Mouse (Mus musculus) splenic B cell, adult 2 months (primary cell): ENCODE measurements around the gene Sestd1.

Experiments used
- DNase-seq: peaks from one replicate; pipeline ENCODE4 v3.0.0-alpha.2; 2011; ENCODE audit warnings: low read depth, low spot score
- H3K27me3 ChIP-seq: 2 replicates; pipeline ENCODE4 v1.6.1; 2012; ENCODE audit warnings: mild to moderate bottlenecking, low read length, moderate library complexity, mixed read lengths; ENCODE audit not compliant: control insufficient read depth, poor library complexity, insufficient read depth, severe bottlenecking
- H3K36me3 ChIP-seq: 2 replicates; pipeline ENCODE4 v1.6.1; 2012; ENCODE audit warnings: mild to moderate bottlenecking, low read length, moderate library complexity, mixed read lengths; ENCODE audit not compliant: control insufficient read depth, poor library complexity, insufficient read depth, severe bottlenecking

Gene Sestd1

GRCm38 (mm10) chr2:77280512-77281409, at the start of gene Sestd1:
TSS of gene Sestd1 (minus strand) at chr2:77280592.
- H3K27me3 ChIP-seq: no peaks in the 10 kb centered on the region
- no peaks in the 10 kb centered on the region for H3K36me3 ChIP-seq
- peak; percentile 6 for DNase-seq

DNA sequence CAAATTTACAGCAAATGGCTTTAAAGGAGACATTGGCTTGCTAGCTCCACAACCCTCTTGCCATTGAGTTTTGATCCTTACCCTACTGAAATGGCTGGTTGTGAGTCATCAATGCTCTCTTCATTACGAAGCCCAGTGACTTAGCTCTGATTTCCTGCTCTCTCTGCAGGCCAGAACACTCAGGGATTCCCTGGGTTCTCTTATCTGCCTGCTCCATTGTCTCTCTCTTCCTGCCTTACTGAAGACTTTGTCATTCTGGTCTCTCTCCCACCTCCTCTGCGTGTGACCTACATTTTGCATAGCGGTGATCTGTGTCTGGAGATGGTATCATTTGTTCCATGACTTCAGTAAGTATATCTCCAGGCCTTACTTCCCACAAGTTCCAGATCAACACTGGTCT, 46.9 kb upstream of the Sestd1 start:
- DNase-seq: no peak
- Histone ChIP-seq H3K36me3 (no peaks in the 10 kb centered on the region), H3K27me3 (no peaks in the 10 kb centered on the region)

DNA sequence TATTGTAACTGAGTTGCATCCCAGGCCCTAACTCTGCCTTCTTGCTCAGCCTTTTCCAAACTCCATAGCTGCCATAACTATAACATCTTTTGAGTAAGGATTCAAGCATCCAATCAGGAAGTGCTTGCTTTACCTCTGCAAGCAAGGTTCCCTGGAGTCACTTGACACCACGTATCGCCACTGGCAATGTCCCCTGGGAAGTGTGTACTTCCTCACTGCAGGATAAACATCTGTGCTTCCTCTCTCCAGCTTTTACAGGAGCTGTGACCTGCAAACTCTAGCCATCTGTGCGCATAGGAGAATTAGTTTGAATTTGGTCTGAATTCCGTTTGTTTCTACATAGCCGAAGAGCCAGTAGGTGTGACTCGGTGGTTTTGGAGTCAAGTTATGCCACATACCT, 43.3 kb upstream of the Sestd1 start:
- Histone ChIP-seq H3K27me3 (no peaks in the 10 kb centered on the region), H3K36me3 (no peaks in the 10 kb centered on the region)
- DNase-seq: no peak

GRCm38 (mm10) chr2:77323156-77323555, 42.8 kb upstream of the Sestd1 start:
- no peak for DNase-seq
- no peaks in the 10 kb centered on the region for H3K27me3 ChIP-seq
- H3K36me3 ChIP-seq: no peaks in the 10 kb centered on the region

DNA sequence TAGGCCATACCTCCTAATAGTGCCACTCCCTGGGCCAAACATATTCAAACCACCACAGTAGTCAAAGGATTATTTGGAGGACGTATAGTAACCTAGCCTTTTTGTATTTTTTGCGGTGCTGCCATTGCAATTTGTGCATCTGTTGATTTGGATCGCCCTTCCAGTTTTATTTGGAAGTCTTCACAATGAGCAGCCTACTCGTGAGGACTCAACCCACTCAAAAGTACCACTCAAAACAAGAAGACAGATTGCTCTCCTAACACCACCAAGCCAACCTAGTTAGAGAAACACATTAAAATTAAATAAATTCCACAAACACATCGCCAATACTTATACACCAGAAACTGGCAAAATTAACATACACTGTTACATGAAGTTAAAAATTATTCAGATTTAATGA, 38.8 kb upstream of the Sestd1 start:
- no peaks in the 10 kb centered on the region for H3K27me3 ChIP-seq
- H3K36me3 ChIP-seq: no peaks in the 10 kb centered on the region
- no peak for DNase-seq

- Histone ChIP-seq H3K36me3 (no peaks in the 10 kb centered on the region), H3K27me3 (no peaks in the 10 kb centered on the region)
- DNase-seq: no peak
These were observed 36.6 kb upstream of the Sestd1 start for GRCm38 (mm10) chr2:77316961-77317360.

- Histone ChIP-seq H3K36me3 (no peaks in the 10 kb centered on the region), H3K27me3 (no peaks in the 10 kb centered on the region)
- DNase-seq: no peak
These were observed 33.5 kb upstream of the Sestd1 start for GRCm38 (mm10) chr2:77313846-77314245.

DNA sequence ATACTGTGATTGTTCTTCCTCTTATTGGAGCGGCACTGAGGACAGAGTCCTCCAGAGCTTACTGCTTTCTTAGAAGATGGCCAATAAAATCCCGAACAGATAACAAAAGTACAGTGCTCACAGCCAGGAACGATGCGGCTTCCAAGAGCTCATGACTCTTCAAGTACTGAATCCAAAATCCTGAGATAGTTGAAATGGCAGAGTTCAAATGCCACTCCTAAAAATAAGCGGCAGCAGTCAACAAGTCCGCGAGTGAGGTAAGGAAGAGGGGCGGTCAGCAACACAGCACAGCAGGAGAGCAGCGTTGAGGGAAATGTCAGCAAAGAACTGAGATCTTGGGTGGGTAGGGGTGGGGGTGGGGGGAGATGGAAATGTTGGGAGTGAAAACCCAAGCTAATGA, 32.2 kb upstream of the Sestd1 start:
- H3K27me3 ChIP-seq: no peaks in the 10 kb centered on the region
- H3K36me3 ChIP-seq: no peaks in the 10 kb centered on the region
- DNase-seq: no peak

DNA sequence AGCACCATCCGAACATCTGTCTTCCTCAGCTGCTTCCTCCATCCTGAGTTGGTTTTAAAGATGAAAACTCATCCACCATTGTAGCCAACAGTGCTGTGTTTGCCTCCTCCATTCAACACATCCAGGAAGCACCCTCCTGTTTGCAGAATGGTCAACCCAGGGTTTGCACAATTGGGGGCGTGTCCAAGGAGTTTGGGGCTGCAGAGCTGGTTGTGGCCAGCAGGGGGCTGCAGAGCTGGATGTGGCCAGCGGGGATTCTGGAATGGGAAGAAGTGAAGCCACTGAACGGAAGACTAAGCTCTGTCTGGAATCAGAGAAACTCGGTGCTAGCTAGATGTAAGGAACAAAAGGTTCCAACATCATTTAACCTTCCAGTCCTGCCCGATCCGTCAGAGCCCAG, 28.9 kb upstream of the Sestd1 start:
- H3K36me3 ChIP-seq: no peaks in the 10 kb centered on the region
- DNase-seq: no peak

DNA sequence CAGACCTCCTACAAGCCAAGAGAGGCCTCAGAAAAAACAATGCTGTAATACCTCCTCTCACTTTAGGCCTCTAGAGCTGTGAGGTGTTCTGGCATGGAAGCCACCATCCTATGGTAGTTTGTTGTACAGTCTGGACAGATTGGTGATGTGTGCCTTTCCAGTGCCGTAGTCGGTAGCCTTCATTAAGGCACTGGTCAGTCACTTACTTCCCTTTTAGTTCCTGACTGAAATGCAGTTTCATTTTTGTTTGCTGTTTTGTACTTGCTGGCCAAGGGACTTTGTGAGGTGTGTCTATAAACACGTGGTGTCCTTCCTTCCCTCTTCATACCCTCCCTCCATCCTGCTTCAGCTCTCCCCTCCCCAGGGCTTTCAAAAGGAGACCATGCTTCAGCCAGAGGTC, 24.1 kb upstream of the Sestd1 start:
- H3K27me3 ChIP-seq: no peaks in the 10 kb centered on the region

More for the DNA sequence above, 28.9 kb upstream of the Sestd1 start:
- H3K27me3 ChIP-seq: no peaks in the 10 kb centered on the region

DNA sequence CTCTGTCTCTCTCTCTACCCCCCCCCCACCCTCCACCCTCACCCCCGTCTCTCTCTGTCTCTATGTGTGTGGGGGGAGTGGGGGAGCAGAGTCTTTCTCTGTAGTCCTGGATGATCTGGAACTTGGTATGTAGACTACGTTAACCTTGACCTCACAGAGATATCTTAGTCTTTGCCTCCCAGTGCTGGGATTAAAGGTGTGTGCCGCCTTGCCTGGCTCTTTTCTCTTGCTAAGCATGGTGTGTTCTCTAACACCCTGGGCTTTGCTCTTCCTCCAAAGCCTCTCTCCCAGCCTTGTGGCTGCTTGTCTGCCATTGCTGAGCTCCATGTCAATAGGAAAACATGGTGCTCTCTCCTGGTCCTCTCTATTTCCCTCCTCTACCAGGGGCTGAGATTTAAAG, 23.3 kb upstream of the Sestd1 start:
- Histone ChIP-seq H3K36me3 (no peaks in the 10 kb centered on the region), H3K27me3 (no peaks in the 10 kb centered on the region)
- no peak for DNase-seq

More for the DNA sequence above, 24.1 kb upstream of the Sestd1 start:
- no peak for DNase-seq
- H3K36me3 ChIP-seq: no peaks in the 10 kb centered on the region

DNA sequence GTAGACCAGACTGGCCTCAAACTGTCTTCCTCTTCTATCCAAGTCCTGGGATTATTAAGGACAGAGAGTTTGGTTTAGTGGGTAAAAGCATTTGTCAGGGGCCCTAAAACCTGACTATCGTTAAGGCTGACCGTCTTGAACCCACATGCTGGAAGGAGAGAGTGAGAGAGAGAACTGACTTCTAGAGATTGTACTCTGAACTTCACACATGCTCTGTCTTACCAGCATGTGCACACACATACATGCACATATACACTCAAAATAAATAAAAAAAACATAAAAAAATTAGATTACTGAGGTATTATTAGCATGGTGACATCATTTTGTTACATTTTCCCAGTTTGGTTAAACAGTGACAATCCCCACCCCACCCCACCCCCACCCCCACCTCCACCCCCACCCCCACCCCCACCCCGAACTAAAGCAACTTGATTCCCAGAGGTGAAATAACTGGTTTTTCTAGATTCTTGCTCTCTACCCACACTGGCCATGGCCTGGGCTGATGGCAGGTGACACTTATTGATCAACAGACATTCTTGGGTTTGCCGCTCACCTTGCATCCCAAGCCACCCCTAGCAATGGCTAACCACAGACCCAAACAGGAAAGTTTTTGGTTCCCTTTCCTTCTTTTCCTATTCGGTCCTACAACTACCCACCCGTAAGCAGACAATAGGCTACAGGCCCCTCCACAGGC, 22.4 kb upstream of the Sestd1 start:
- Histone ChIP-seq H3K36me3 (no peaks in the 10 kb centered on the region), H3K27me3 (no peaks in the 10 kb centered on the region)
- no peak for DNase-seq

- H3K27me3 ChIP-seq: no peaks in the 10 kb centered on the region
- no peak for DNase-seq
- H3K36me3 ChIP-seq: no peaks in the 10 kb centered on the region
These were observed 21.4 kb upstream of the Sestd1 start for GRCm38 (mm10) chr2:77301687-77302389.

DNA sequence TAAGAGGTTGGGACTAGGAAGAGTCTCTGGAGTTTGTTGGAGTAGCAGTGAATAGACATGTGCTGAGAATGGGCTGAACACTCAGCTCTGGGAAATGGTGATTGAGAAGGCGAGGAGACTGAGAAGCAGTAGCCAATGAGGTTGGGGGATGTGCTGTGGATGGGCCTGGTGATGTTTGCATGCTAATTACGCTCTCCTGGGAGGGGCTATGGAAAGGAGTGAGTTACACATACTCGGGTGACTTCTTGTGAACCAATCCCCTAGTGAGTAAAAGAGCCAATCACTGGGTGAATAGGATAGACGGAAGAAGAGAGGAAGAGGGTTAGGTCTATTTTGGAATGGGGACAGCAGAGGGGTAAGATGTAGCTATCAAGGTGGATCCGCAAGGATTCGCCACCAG, 9.3 kb upstream of the Sestd1 start:
- no peak for DNase-seq
- H3K36me3 ChIP-seq: no peaks in the 10 kb centered on the region
- H3K27me3 ChIP-seq: no peaks in the 10 kb centered on the region

DNA sequence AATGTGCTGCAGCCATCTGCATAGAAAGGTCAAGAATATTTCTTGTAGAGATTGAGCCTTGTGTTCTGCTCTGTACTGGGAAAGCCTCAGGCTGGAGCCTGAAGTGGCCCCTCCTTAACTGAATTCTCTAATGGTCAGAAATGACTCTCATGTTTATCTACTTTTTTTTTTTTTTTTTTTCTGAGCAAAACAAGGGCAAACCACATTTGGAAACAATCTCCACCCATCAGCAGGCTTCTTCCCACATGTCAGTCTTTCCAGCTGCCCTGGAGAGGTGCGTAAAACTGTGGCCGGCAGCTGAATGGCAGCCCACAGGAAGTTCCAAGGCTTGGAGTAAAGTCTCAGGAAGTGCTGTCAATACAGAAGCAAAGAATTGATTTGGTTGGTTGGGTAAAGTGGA, 6.4 kb upstream of the Sestd1 start:
- Histone ChIP-seq H3K27me3 (no peaks in the 10 kb centered on the region), H3K36me3 (no peaks in the 10 kb centered on the region)

More for the DNA sequence above, 6.4 kb upstream of the Sestd1 start:
- no peak for DNase-seq
